ENCODE assay signal across 8 mouse cellular contexts in the genomic region with DNA sequence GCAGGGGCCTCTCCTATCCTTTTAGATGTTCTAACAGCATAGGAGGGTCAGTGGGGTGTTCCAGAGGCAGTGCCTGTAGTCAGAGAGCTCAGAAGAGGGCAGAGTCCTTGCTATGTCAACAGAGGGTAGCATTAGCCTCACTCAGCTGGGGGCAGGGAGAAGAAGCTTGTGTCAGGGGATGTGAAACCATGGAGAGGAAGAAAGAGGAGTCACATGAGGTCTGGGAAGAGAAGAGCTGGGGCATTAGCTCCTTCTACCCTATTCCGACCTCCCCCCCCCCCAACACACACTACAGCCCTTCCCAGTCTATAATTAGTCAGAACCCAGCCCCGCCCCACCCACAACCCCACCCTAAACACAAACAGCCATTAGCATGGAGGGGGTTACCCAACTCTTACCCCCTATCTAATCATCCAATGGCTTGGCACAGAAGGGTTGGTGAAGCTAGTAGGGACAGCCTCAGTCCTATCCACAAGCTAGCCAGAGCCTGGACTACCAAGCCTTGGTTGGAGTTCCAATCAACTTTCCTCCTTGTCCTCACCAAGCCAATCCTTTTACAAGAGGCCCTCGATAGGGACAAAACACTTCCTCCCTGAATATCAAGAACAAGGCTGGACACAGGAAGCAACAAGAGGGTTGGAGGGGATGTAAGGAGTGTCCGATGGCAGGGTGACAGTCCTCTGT. TPM values are rescaled to one million over a fixed set of nuclear protein-coding genes. Genes with fewer than 3 reads are reported as not detected.
A peak's percentile ranks its signal among the peaks of the same experiment; 100 is the strongest.
DNase-seq lines count a peak whose midpoint lies in the region; ATAC-seq and TF ChIP-seq lines count a peak whose summit lies in the region.

No protein-coding gene starts in this region.

- H3K4me1 ChIP-seq in CH12.LX (ENCODE audit: control insufficient read depth in 1 of 2, insufficient read depth in 2 of 2): peaks cover 22 to 59% of the 10 kb centered on the region in 2 experiments
- peaks cover 87% of the 10 kb centered on the region for H3K4me1 ChIP-seq in heart, embryonic 12.5 days (replicated peaks)
- peaks cover 70% of the 10 kb centered on the region for H3K4me1 ChIP-seq in limb, embryonic 14.5 days (ENCODE audit: control insufficient read depth, insufficient read depth, low read length)
- peaks cover 87% of the 10 kb centered on the region for H3K4me1 ChIP-seq in neural tube, embryonic 15.5 days

- no peak for TF ChIP-seq RAD21 in CH12.LX (IDR thresholded peaks at IDR 0.05; ENCODE audit: low read depth, low read length)

- H3K4me2 ChIP-seq in CH12.LX (ENCODE audit: insufficient read depth, low read depth, poor library complexity, severe bottlenecking): peak overlapping the region; percentile 92
- H3K4me2 ChIP-seq in heart, embryonic 12.5 days: peak overlapping the region; percentile 85
- H3K4me2 ChIP-seq in limb, embryonic 14.5 days (replicated peaks; ENCODE audit: low read depth, low read length, severe bottlenecking): peak overlapping the region; percentile 75
- H3K4me2 ChIP-seq in neural tube, embryonic 15.5 days: peak overlapping the region; percentile 90

- no peak for ATAC-seq in heart, embryonic 12.5 days (ENCODE audit: insufficient number of reproducible peaks, low FRiP score)
- ATAC-seq in limb, embryonic 14.5 days (ENCODE audit: low FRiP score, low read depth): no peak
- no peak for ATAC-seq in neural tube, embryonic 15.5 days (ENCODE audit: low FRiP score)

- H3K4me3 ChIP-seq in CH12.LX (replicated peaks in 1 of 3; ENCODE audit: low read depth in 2 of 3, low read length in 2 of 3, poor library complexity in 1 of 3): peak overlapping the region in 1 of 3 experiments; percentile 77
- no peak overlapping the region for H3K4me3 ChIP-seq in heart, embryonic 12.5 days
- no peak overlapping the region; the same call in 1 of the 2 replicates for H3K4me3 ChIP-seq in limb, embryonic 14.5 days (replicated peaks; ENCODE audit: low read length)
- peak overlapping the region; percentile 76; the same call in 1 of the 2 replicates for H3K4me3 ChIP-seq in neural tube, embryonic 15.5 days (replicated peaks)

- no peak for TF ChIP-seq CTCF in CH12.LX (conservative IDR thresholded peaks at IDR 0.05 in 1 of 2, IDR thresholded peaks at IDR 0.05 in 1 of 2; ENCODE audit: low read depth in 2 of 2, low read length in 2 of 2)

- H3K27ac ChIP-seq in CH12.LX (ENCODE audit: insufficient read depth, low read depth): peak overlapping the region; percentile 38; the same call in 1 of the 2 replicates
- peak overlapping the region; percentile 92 for H3K27ac ChIP-seq in heart, embryonic 12.5 days (ENCODE audit: poor library complexity, severe bottlenecking)
- H3K27ac ChIP-seq in limb, embryonic 14.5 days (replicated peaks; ENCODE audit: low read depth, low read length): no peak overlapping the region
- peak overlapping the region; percentile 42 for H3K27ac ChIP-seq in neural tube, embryonic 15.5 days (replicated peaks)

- peaks cover 1% of the 10 kb centered on the region for H3K27me3 ChIP-seq in CH12.LX (replicated peaks)
- H3K27me3 ChIP-seq in heart, embryonic 12.5 days (replicated peaks): no peaks in the 10 kb centered on the region
- no peaks in the 10 kb centered on the region for H3K27me3 ChIP-seq in limb, embryonic 14.5 days (ENCODE audit: control insufficient read depth, insufficient read depth, low read length)
- H3K27me3 ChIP-seq in neural tube, embryonic 15.5 days (replicated peaks): no peaks in the 10 kb centered on the region

- peaks cover 0 to 14% of the 10 kb centered on the region in 2 experiments for H3K36me3 ChIP-seq in CH12.LX (replicated peaks in 1 of 2; ENCODE audit: control insufficient read depth in 1 of 2, insufficient read depth in 1 of 2, low read length in 1 of 2)
- H3K36me3 ChIP-seq in heart, embryonic 12.5 days: no peaks in the 10 kb centered on the region
- H3K36me3 ChIP-seq in limb, embryonic 14.5 days (ENCODE audit: control insufficient read depth, insufficient read depth, low read length): no peaks in the 10 kb centered on the region
- H3K36me3 ChIP-seq in neural tube, embryonic 15.5 days: no peaks in the 10 kb centered on the region

- dilution Hi-C loops in CH12.LX (cut with MboI; ENCODE audit: extremely low pct_ligation_motif_present, extremely low pct_unique_long_range_greater_than_20kb, low sequenced_read_pairs): no loop called here

- DNase-seq in 416B (ENCODE audit: low read depth) (peak; percentile 19), CH12.LX (ENCODE audit: extremely low read depth) (peak; percentile 52)
- DNase-seq in limb, embryonic 14.5 days (ENCODE audit: low spot score): no peak
- no peak for DNase-seq in gastrocnemius, adult 8-10 months (ENCODE audit: low spot score in 2 of 2)
- no peak for DNase-seq in thymus, postnatal 14 days
- no peak for DNase-seq in right cerebral cortex, postnatal 25 days

- 0 out of 2 replicates have a peak, but pooled peaks cover 3% of the 10 kb centered on the region for H3K79me2 ChIP-seq in CH12.LX (replicated peaks; ENCODE audit: control insufficient read depth, extremely low read depth, insufficient read depth, poor library complexity, severe bottlenecking)

- no peak for TF ChIP-seq POLR2A in CH12.LX (IDR thresholded peaks at IDR 0.05; ENCODE audit: low read depth, low read length)
- TF ChIP-seq POLR2A in limb, embryonic 14.5 days (IDR thresholded peaks at IDR 0.05; ENCODE audit: borderline replicate concordance, extremely low read depth, insufficient read depth, insufficient read length): no peak

- no peak for TF ChIP-seq EP300 in CH12.LX (IDR thresholded peaks at IDR 0.05; ENCODE audit: low read length)

- 56% methylated on average over 4 of the region's 4 CpGs for WGBS in heart, embryonic 12.5 days
- WGBS in limb, embryonic 14.5 days: 81% methylated on average over 4 of the region's 4 CpGs
- 68% methylated on average over 4 of the region's 4 CpGs for WGBS in neural tube, embryonic 15.5 days

- H3K9ac ChIP-seq in CH12.LX (ENCODE audit: insufficient read depth, low read depth): peak overlapping the region; percentile 11; the same call in 1 of the 2 replicates
- H3K9ac ChIP-seq in heart, embryonic 12.5 days: peak overlapping the region; percentile 55; the same call in 1 of the 2 replicates
- H3K9ac ChIP-seq in limb, embryonic 14.5 days (ENCODE audit: low read depth, low read length, severe bottlenecking): no peak overlapping the region
- peak overlapping the region; percentile 26; the same call in 1 of the 2 replicates for H3K9ac ChIP-seq in neural tube, embryonic 15.5 days (replicated peaks)

- peaks cover 8% of the 10 kb centered on the region for H3K9me3 ChIP-seq in CH12.LX (replicated peaks; ENCODE audit: low read length)
- H3K9me3 ChIP-seq in heart, embryonic 12.5 days (replicated peaks): no peaks in the 10 kb centered on the region
- H3K9me3 ChIP-seq in limb, embryonic 14.5 days (ENCODE audit: control insufficient read depth, low read length): no peaks in the 10 kb centered on the region
- no peaks in the 10 kb centered on the region for H3K9me3 ChIP-seq in neural tube, embryonic 15.5 days (replicated peaks)

- in situ Hi-C loops in CH12.LX (cut with MboI; ENCODE audit: low pct_ligation_motif_present, low pct_unique_long_range_greater_than_20kb, low sequenced_read_pairs): no loop called here

RNA-seq across cellular contexts. Expression of a gene that starts 2.9 kb away (rescaled TPM):
- 40.1 and 51.5 TPM in 2 replicates for total RNA-seq in CH12.LX (2012; rRNA removed)
- total RNA-seq in CH12.LX (2014; rRNA removed): 2.7 and 2.9 TPM in 2 replicates
- polyA plus RNA-seq in CH12.LX (2012; ENCODE audit: insufficient read length, low read depth): 4.3 and 4.5 TPM in 2 replicates
- polyA plus RNA-seq in heart, embryonic 12.5 days (2016; fragmentation: Nextera tagmentation; extraction: Ambion mirVana): 124 and 130 TPM in 2 replicates
- 212 and 268 TPM in 2 replicates for polyA plus RNA-seq in limb, embryonic 14.5 days (2012; rRNA removed)
- polyA plus RNA-seq in limb, embryonic 14.5 days (2014; fragmentation: Nextera tagmentation; extraction: Ambion mirVana): 170 and 183 TPM in 2 replicates
- 69.4 and 72.3 TPM in 2 replicates for polyA plus RNA-seq in neural tube, embryonic 15.5 days (2015; fragmentation: Nextera tagmentation; extraction: Ambion mirVana)
- total RNA-seq in gastrocnemius, adult 8-10 months (2022): 1 to 10 TPM; 4.5 to 6.3 (median 5.3) TPM

RNA-seq across cellular contexts. Expression of a gene that starts 18.6 kb away (rescaled TPM):
- total RNA-seq in CH12.LX (2012; rRNA removed): 6.6 and 9.0 TPM in 2 replicates
- 4.1 and 4.5 TPM in 2 replicates for total RNA-seq in CH12.LX (2014; rRNA removed)
- 8.8 and 9.1 TPM in 2 replicates for polyA plus RNA-seq in CH12.LX (2012; ENCODE audit: insufficient read length, low read depth)
- polyA plus RNA-seq in heart, embryonic 12.5 days (2016; fragmentation: Nextera tagmentation; extraction: Ambion mirVana): 19.9 and 20.2 TPM in 2 replicates
- polyA plus RNA-seq in limb, embryonic 14.5 days (2012; rRNA removed): 39.2 and 53.6 TPM in 2 replicates
- 12.7 and 14.0 TPM in 2 replicates for polyA plus RNA-seq in limb, embryonic 14.5 days (2014; fragmentation: Nextera tagmentation; extraction: Ambion mirVana)
- 77.2 and 91.0 TPM in 2 replicates for polyA plus RNA-seq in neural tube, embryonic 15.5 days (2015; fragmentation: Nextera tagmentation; extraction: Ambion mirVana)
- 1 to 10 TPM; 8.3 to 9.4 (median 9.2) TPM for total RNA-seq in gastrocnemius, adult 8-10 months (2022)

RNA-seq across cellular contexts. Expression of a gene that starts 28.3 kb away (rescaled TPM):
- 7.4 and 11.4 TPM in 2 replicates for total RNA-seq in CH12.LX (2012; rRNA removed)
- total RNA-seq in CH12.LX (2014; rRNA removed): 3.5 and 3.9 TPM in 2 replicates
- polyA plus RNA-seq in CH12.LX (2012; ENCODE audit: insufficient read length, low read depth): 5.2 and 5.3 TPM in 2 replicates
- 3.7 and 4.6 TPM in 2 replicates for polyA plus RNA-seq in heart, embryonic 12.5 days (2016; fragmentation: Nextera tagmentation; extraction: Ambion mirVana)
- polyA plus RNA-seq in limb, embryonic 14.5 days (2012; rRNA removed): 13.4 and 15.9 TPM in 2 replicates
- 7.0 and 7.3 TPM in 2 replicates for polyA plus RNA-seq in limb, embryonic 14.5 days (2014; fragmentation: Nextera tagmentation; extraction: Ambion mirVana)
- 22.5 and 27.5 TPM in 2 replicates for polyA plus RNA-seq in neural tube, embryonic 15.5 days (2015; fragmentation: Nextera tagmentation; extraction: Ambion mirVana)
- total RNA-seq in gastrocnemius, adult 8-10 months (2022): 1 to 10 TPM in 2 of 4 experiments, under 1 TPM in 2; 0.70 to 1.3 (median 0.97) TPM

RNA-seq across cellular contexts. Expression of a gene that starts 33.6 kb away (rescaled TPM):
- 10.0 and 14.7 TPM in 2 replicates for total RNA-seq in CH12.LX (2012; rRNA removed)
- 5.8 and 8.7 TPM in 2 replicates for total RNA-seq in CH12.LX (2014; rRNA removed)
- polyA plus RNA-seq in CH12.LX (2012; ENCODE audit: insufficient read length, low read depth): 6.8 and 10.3 TPM in 2 replicates
- polyA plus RNA-seq in heart, embryonic 12.5 days (2016; fragmentation: Nextera tagmentation; extraction: Ambion mirVana): 21.0 and 25.9 TPM in 2 replicates
- polyA plus RNA-seq in limb, embryonic 14.5 days (2012; rRNA removed): 59.0 and 71.5 TPM in 2 replicates
- polyA plus RNA-seq in limb, embryonic 14.5 days (2014; fragmentation: Nextera tagmentation; extraction: Ambion mirVana): 28.3 and 31.7 TPM in 2 replicates
- 62.8 and 67.7 TPM in 2 replicates for polyA plus RNA-seq in neural tube, embryonic 15.5 days (2015; fragmentation: Nextera tagmentation; extraction: Ambion mirVana)
- 100 to 1,000 TPM in 3 of 4 experiments, 10 to 100 TPM in 1; 97.2 to 102 (median 101) TPM for total RNA-seq in gastrocnemius, adult 8-10 months (2022)

RNA-seq across cellular contexts. Expression of a gene that starts 37.2 kb away (rescaled TPM):
- total RNA-seq in CH12.LX (2012; rRNA removed) (0.17 and 0.21 TPM in 2 replicates), CH12.LX (2014; rRNA removed) (not detected in 2 replicates)
- 0.14 TPM in 1 of 2 replicates, not detected in the other for polyA plus RNA-seq in CH12.LX (2012; ENCODE audit: insufficient read length, low read depth)
- polyA plus RNA-seq in heart, embryonic 12.5 days (2016; fragmentation: Nextera tagmentation; extraction: Ambion mirVana): 19.9 and 20.1 TPM in 2 replicates
- polyA plus RNA-seq in limb, embryonic 14.5 days (2012; rRNA removed): 13.7 and 14.9 TPM in 2 replicates
- 5.0 and 8.3 TPM in 2 replicates for polyA plus RNA-seq in limb, embryonic 14.5 days (2014; fragmentation: Nextera tagmentation; extraction: Ambion mirVana)
- polyA plus RNA-seq in neural tube, embryonic 15.5 days (2015; fragmentation: Nextera tagmentation; extraction: Ambion mirVana): 4.8 and 5.2 TPM in 2 replicates
- 100 to 1,000 TPM; 123 to 153 (median 139) TPM for total RNA-seq in gastrocnemius, adult 8-10 months (2022)

Comparison
In these comparisons a context has a peak if more than half of its experiments do, and no peak if none do; other contexts are left out.
1. DNase-seq: peak in 416B (single experiment) and CH12.LX (single experiment); none in limb, embryonic 14.5 days (single experiment), gastrocnemius, adult 8-10 months (0 of 2), thymus, postnatal 14 days (single experiment) and right cerebral cortex, postnatal 25 days (single experiment).
2. RNA of a gene that starts 2.9 kb away (polyA plus RNA-seq): 170 to 268 TPM in limb, embryonic 14.5 days, 124 to 130 TPM in heart, embryonic 12.5 days and 69.4 to 72.3 TPM in neural tube, embryonic 15.5 days; 4.3 to 4.5 TPM in CH12.LX; every median in the first group is over 10 times any median in the second.
3. Peak in every context shown above with its lines, with median percentiles within 50 percentile points of each other: H3K4me2 ChIP-seq.